Mouse (Mus musculus): ENCODE measurements at regions not wholly inside any gene's neighbourhood (a gene's known extent, or its start where the extent isn't known, plus 50 kb on each side); places are given as distances from the start of the nearest gene placed in this dataset.

DNA sequence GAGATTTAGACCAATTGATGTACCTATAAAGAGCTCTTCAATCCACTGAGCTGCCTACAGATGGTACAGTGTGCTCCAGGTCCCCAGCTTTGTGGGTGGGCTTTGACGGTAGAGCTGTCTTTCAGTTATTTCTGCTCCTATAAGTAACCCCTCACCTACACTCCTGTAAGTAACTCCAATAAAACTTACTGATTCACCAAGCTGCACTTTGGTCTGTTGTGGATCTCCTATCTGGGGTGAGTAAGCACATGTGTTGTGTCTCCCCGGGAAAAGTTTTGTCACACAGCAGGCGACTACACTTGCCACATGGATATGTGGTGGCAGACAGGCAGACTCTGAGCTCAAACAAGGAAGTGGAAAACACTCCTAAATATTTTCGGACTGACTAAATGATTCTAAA, 70.4 kb upstream of the Tmem150c start:
- TF ChIP-seq CTCF (conservative IDR thresholded peaks at IDR 0.05; ENCODE audit: insufficient read depth, insufficient read length, low read depth, low read length) (no peak), POLR2A (IDR thresholded peaks at IDR 0.05; ENCODE audit: low read depth, low read length) (no peak)

All from kidney, adult 2 months (tissue).